Comparison of ENCODE assay signal across 23 mouse cellular contexts in genomic region chr15:98119363-98119762, GRCm38 (mm10). TPM values are rescaled to one million over a fixed set of nuclear protein-coding genes. Genes with fewer than 3 reads are reported as not detected.
"Had no signal": no experiment of that assay in that cellular context is flagged by ENCODE, and none has a peak within 500 bp of the region (broad histone marks: within the 10 kb centered on the region; RNA-seq: fewer than 3 reads in every experiment).

No protein-coding gene starts in this region.

- H3K9me3 ChIP-seq: heart, embryonic 10.5 days; heart, embryonic 12.5 days; hindbrain, embryonic 13.5 days; hindbrain, embryonic 15.5 days; limb, embryonic 10.5 days; limb, embryonic 12.5 days; liver, embryonic 13.5 days; liver, embryonic 15.5 days had no signal

- H3K27ac ChIP-seq: heart, embryonic 10.5 days; hindbrain, embryonic 13.5 days; hindbrain, embryonic 15.5 days; hindbrain, postnatal 0 days; layer of hippocampus, adult 2 months; left cerebral cortex, adult 2 months; limb, embryonic 10.5 days; limb, embryonic 12.5 days; liver, embryonic 13.5 days; liver, embryonic 15.5 days had no signal

- H3K4me2 ChIP-seq: heart, embryonic 12.5 days; hindbrain, embryonic 13.5 days; hindbrain, embryonic 15.5 days; limb, embryonic 12.5 days; liver, embryonic 11.5 days; liver, embryonic 13.5 days; liver, embryonic 15.5 days had no signal

- H3K4me3 ChIP-seq: heart, embryonic 10.5 days; heart, embryonic 12.5 days; hindbrain, embryonic 13.5 days; hindbrain, embryonic 15.5 days; layer of hippocampus, adult 2 months; left cerebral cortex, adult 2 months; limb, embryonic 10.5 days; limb, embryonic 12.5 days; liver, embryonic 13.5 days; liver, embryonic 15.5 days had no signal

- H3K27me3 ChIP-seq: heart, embryonic 12.5 days; hindbrain, embryonic 13.5 days; hindbrain, embryonic 15.5 days; limb, embryonic 12.5 days; liver, embryonic 13.5 days; liver, embryonic 15.5 days had no signal

- DNase-seq: heart, adult 18-20 months; heart, postnatal 10 days; heart, postnatal 36 days; kidney, adult 18-20 months; kidney, adult 8-10 months; kidney, postnatal 10 days; kidney, postnatal 25 days; kidney, postnatal 4 days; liver; liver, embryonic 13.5 days; liver, postnatal 0 days had no signal

- H3K4me1 ChIP-seq: hindbrain, embryonic 13.5 days; hindbrain, embryonic 15.5 days; limb, embryonic 10.5 days; limb, embryonic 12.5 days had no signal

- H3K9ac ChIP-seq: heart, embryonic 12.5 days; hindbrain, embryonic 13.5 days; hindbrain, embryonic 15.5 days; limb, embryonic 12.5 days; liver, embryonic 13.5 days; liver, embryonic 15.5 days; liver, postnatal 0 days had no signal

- ATAC-seq: hindbrain, postnatal 0 days; intestine, postnatal 0 days; liver, postnatal 0 days had no signal

RNA-seq across cellular contexts. Expression of gene Ccdc184, which starts 47.6 kb away (rescaled TPM):
- polyA plus RNA-seq: liver, embryonic 11.5 days; liver, postnatal 0 days had no signal
